Mouse (Mus musculus): ENCODE data around the gene Iqck. TPM values are rescaled to one million over a fixed set of nuclear protein-coding genes. Genes with fewer than 3 reads are reported as not detected.

Gene Iqck
- polyA plus RNA-seq, 1 experiment from 2014 or later = 4.5 TPM

- no peak overlapping the region for H3K27ac ChIP-seq
- DNase-seq (ENCODE audit: low spot score) (no peak), ATAC-seq (ENCODE audit: low FRiP score) (no peak)
- no peaks in the 10 kb centered on the region for H3K4me1 ChIP-seq (replicated peaks; ENCODE audit: control insufficient read depth, insufficient read depth, low read length)
- H3K4me3 ChIP-seq (replicated peaks; ENCODE audit: low read length) = no peak overlapping the region
- WGBS = 82% methylated on average over 3 of the region's 3 CpGs
- H3K9ac ChIP-seq = no peak overlapping the region
- no peaks in the 10 kb centered on the region for H3K27me3 ChIP-seq (ENCODE audit: control insufficient read depth, insufficient read depth, low read length)
- H3K4me2 ChIP-seq (replicated peaks) = no peak overlapping the region
- no peaks in the 10 kb centered on the region for H3K36me3 ChIP-seq (replicated peaks; ENCODE audit: control insufficient read depth, insufficient read depth)
- no peaks in the 10 kb centered on the region for H3K9me3 ChIP-seq (ENCODE audit: control insufficient read depth, low read length)
Observed at GRCm38 (mm10) chr7:118879466-118880029, 24.0 kb downstream of the Iqck start.

- Histone ChIP-seq H3K36me3 (replicated peaks; ENCODE audit: control insufficient read depth, insufficient read depth) (no peaks in the 10 kb centered on the region), H3K4me2 (replicated peaks) (no peak overlapping the region), H3K27me3 (ENCODE audit: control insufficient read depth, insufficient read depth, low read length) (no peaks in the 10 kb centered on the region), H3K4me3 (replicated peaks; ENCODE audit: low read length) (no peak overlapping the region), H3K9me3 (ENCODE audit: control insufficient read depth, low read length) (no peaks in the 10 kb centered on the region), H3K27ac (no peak overlapping the region), H3K9ac (no peak overlapping the region), H3K4me1 (replicated peaks; ENCODE audit: control insufficient read depth, insufficient read depth, low read length) (peaks cover 7% of the 10 kb centered on the region)
- no peak for ATAC-seq (ENCODE audit: low FRiP score)
- DNase-seq (ENCODE audit: low spot score) = no peak
- 88% methylated on average over 4 of the region's 4 CpGs for WGBS
Observed at GRCm38 (mm10) chr7:118883957-118884356, 28.4 kb downstream of the Iqck start.

GRCm38 (mm10) chr7:118884969-118885368 is 29.4 kb downstream of the Iqck start:
- Histone ChIP-seq H3K9ac (no peak overlapping the region), H3K9me3 (ENCODE audit: control insufficient read depth, low read length) (no peaks in the 10 kb centered on the region), H3K4me2 (replicated peaks) (no peak overlapping the region), H3K27me3 (ENCODE audit: control insufficient read depth, insufficient read depth, low read length) (no peaks in the 10 kb centered on the region), H3K36me3 (replicated peaks; ENCODE audit: control insufficient read depth, insufficient read depth) (no peaks in the 10 kb centered on the region), H3K4me3 (replicated peaks; ENCODE audit: low read length) (no peak overlapping the region), H3K27ac (no peak overlapping the region), H3K4me1 (replicated peaks; ENCODE audit: control insufficient read depth, insufficient read depth, low read length) (peaks cover 12% of the 10 kb centered on the region)
- no peak for DNase-seq (ENCODE audit: low spot score)
- 66% methylated on average over 4 of the region's 4 CpGs for WGBS
- ATAC-seq (ENCODE audit: low FRiP score) = no peak

GRCm38 (mm10) chr7:118887303-118888055 is 31.9 kb downstream of the Iqck start:
- no peak for DNase-seq (ENCODE audit: low spot score)
- Histone ChIP-seq H3K4me2 (replicated peaks) (no peak overlapping the region), H3K27me3 (ENCODE audit: control insufficient read depth, insufficient read depth, low read length) (no peaks in the 10 kb centered on the region), H3K9ac (no peak overlapping the region), H3K4me1 (replicated peaks; ENCODE audit: control insufficient read depth, insufficient read depth, low read length) (peaks cover 12% of the 10 kb centered on the region), H3K36me3 (replicated peaks; ENCODE audit: control insufficient read depth, insufficient read depth) (no peaks in the 10 kb centered on the region), H3K27ac (no peak overlapping the region), H3K9me3 (ENCODE audit: control insufficient read depth, low read length) (no peaks in the 10 kb centered on the region), H3K4me3 (replicated peaks; ENCODE audit: low read length) (no peak overlapping the region)
- 22% methylated on average over 6 of the region's 6 CpGs for WGBS
- ATAC-seq (ENCODE audit: low FRiP score) = no peak

GRCm38 (mm10) chr7:118889046-118889680 is 33.6 kb downstream of the Iqck start:
- WGBS = 3% methylated on average over 3 of the region's 3 CpGs
- Histone ChIP-seq H3K27ac (no peak overlapping the region), H3K27me3 (ENCODE audit: control insufficient read depth, insufficient read depth, low read length) (no peaks in the 10 kb centered on the region), H3K9ac (no peak overlapping the region), H3K9me3 (ENCODE audit: control insufficient read depth, low read length) (no peaks in the 10 kb centered on the region), H3K4me3 (replicated peaks; ENCODE audit: low read length) (no peak overlapping the region), H3K36me3 (replicated peaks; ENCODE audit: control insufficient read depth, insufficient read depth) (no peaks in the 10 kb centered on the region), H3K4me1 (replicated peaks; ENCODE audit: control insufficient read depth, insufficient read depth, low read length) (peaks cover 12% of the 10 kb centered on the region), H3K4me2 (replicated peaks) (no peak overlapping the region)
- peak; percentile 66 for DNase-seq (ENCODE audit: low spot score)
- no peak for ATAC-seq (ENCODE audit: low FRiP score)

- no peak overlapping the region for H3K4me2 ChIP-seq (replicated peaks)
- peak overlapping the region; percentile 63 for H3K27ac ChIP-seq
- H3K27me3 ChIP-seq (ENCODE audit: control insufficient read depth, insufficient read depth, low read length) = no peaks in the 10 kb centered on the region
- ATAC-seq (ENCODE audit: low FRiP score) (peak; percentile 52; the same call in 1 of the 2 replicates), DNase-seq (ENCODE audit: low spot score) (no peak)
- WGBS = 24% methylated on average over 10 of the region's 10 CpGs
- H3K9me3 ChIP-seq (ENCODE audit: control insufficient read depth, low read length) = no peaks in the 10 kb centered on the region
- H3K4me3 ChIP-seq (replicated peaks; ENCODE audit: low read length) = no peak overlapping the region
- H3K9ac ChIP-seq = no peak overlapping the region
- 0 out of 2 replicates have a peak, but pooled peaks cover 9% of the 10 kb centered on the region for H3K4me1 ChIP-seq (replicated peaks; ENCODE audit: control insufficient read depth, insufficient read depth, low read length)
- H3K36me3 ChIP-seq (replicated peaks; ENCODE audit: control insufficient read depth, insufficient read depth) = no peaks in the 10 kb centered on the region
Observed at GRCm38 (mm10) chr7:118895469-118896450, 40.2 kb downstream of the Iqck start.

- H3K4me1 ChIP-seq (replicated peaks; ENCODE audit: control insufficient read depth, insufficient read depth, low read length) = peaks cover 16% of the 10 kb centered on the region; the same call in 1 of the 2 replicates
- DNase-seq (ENCODE audit: low spot score) (no peak), ATAC-seq (ENCODE audit: low FRiP score) (no peak)
- no peak overlapping the region for H3K27ac ChIP-seq
- no peaks in the 10 kb centered on the region for H3K9me3 ChIP-seq (ENCODE audit: control insufficient read depth, low read length)
- H3K36me3 ChIP-seq (replicated peaks; ENCODE audit: control insufficient read depth, insufficient read depth) = no peaks in the 10 kb centered on the region
- no peaks in the 10 kb centered on the region for H3K27me3 ChIP-seq (ENCODE audit: control insufficient read depth, insufficient read depth, low read length)
- no peak overlapping the region for H3K4me2 ChIP-seq (replicated peaks)
- H3K9ac ChIP-seq = no peak overlapping the region
- H3K4me3 ChIP-seq (replicated peaks; ENCODE audit: low read length) = no peak overlapping the region
Observed at GRCm38 (mm10) chr7:118898063-118898462, 42.5 kb downstream of the Iqck start.

GRCm38 (mm10) chr7:118900090-118900489 is 44.5 kb downstream of the Iqck start:
- Histone ChIP-seq H3K9ac (no peak overlapping the region), H3K9me3 (ENCODE audit: control insufficient read depth, low read length) (no peaks in the 10 kb centered on the region), H3K4me1 (replicated peaks; ENCODE audit: control insufficient read depth, insufficient read depth, low read length) (peaks cover 14% of the 10 kb centered on the region; the same call in 1 of the 2 replicates), H3K4me2 (replicated peaks) (no peak overlapping the region), H3K27ac (no peak overlapping the region), H3K4me3 (replicated peaks; ENCODE audit: low read length) (no peak overlapping the region), H3K36me3 (replicated peaks; ENCODE audit: control insufficient read depth, insufficient read depth) (no peaks in the 10 kb centered on the region), H3K27me3 (ENCODE audit: control insufficient read depth, insufficient read depth, low read length) (no peaks in the 10 kb centered on the region)
- 82% methylated on average over 2 of the region's 2 CpGs for WGBS
- ATAC-seq (ENCODE audit: low FRiP score) (no peak), DNase-seq (ENCODE audit: low spot score) (no peak)
